Mouse (Mus musculus) monocyte, adult 59 days (primary cell): ENCODE measurements around the gene Gm20792. TPM values are rescaled to one million over a fixed set of nuclear protein-coding genes. Genes with fewer than 3 reads are reported as not detected.

ENCODE experiments used
- total RNA-seq, 2 experiments: library from RNA; stranded (reverse); gene quantifications; one replicate each; pipeline ENCODE4 v1.2.4; 2023

The Gm20792 gene
- not detected for total RNA-seq

DNA sequence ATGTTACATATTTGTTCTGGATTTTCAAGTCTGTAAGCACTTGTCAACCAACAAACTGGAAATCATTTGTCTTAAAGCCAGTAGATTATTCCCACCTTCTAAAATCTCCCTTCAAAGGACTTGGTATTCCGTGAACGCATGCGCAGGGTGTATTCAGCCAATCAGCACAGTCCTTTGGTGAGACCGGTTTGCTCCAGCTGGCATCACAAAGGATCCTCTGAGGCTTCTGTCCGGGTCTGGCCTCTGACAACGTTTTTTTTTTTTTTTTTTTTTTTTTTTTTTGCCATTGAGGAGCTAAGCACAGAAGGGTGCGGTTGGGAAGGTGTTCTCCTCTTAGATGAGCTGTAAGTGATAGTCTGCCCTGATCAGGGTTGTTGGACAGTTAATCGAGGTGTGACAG lies at the start of gene Gm20792:
TSS of gene Gm20792 (plus strand) at position 301 of the 400 bp plus-strand sequence.

